Mouse (Mus musculus): Measurements from ENCODE around the gene Nudt16l1.
A peak's percentile ranks its signal among the peaks of the same experiment; 100 is the strongest.

Nudt16l1 gene

GRCm38 (mm10) chr16:4913783-4914735 lies 24.5 kb upstream of the Nudt16l1 start:
- peak; percentile 70 for DNase-seq (ENCODE audit: low spot score)

GRCm38 (mm10) chr16:4915931-4916330 lies 22.6 kb upstream of the Nudt16l1 start:
- DNase-seq (ENCODE audit: low spot score), result no peak

- DNase-seq (ENCODE audit: low spot score), result no peak
Observed at GRCm38 (mm10) chr16:4916608-4917007, 22.0 kb upstream of the Nudt16l1 start.

GRCm38 (mm10) chr16:4920556-4920955 lies 18.0 kb upstream of the Nudt16l1 start:
- DNase-seq (ENCODE audit: low spot score), result no peak

GRCm38 (mm10) chr16:4922481-4922880 lies 16.1 kb upstream of the Nudt16l1 start:
- DNase-seq (ENCODE audit: low spot score), result no peak

- DNase-seq (ENCODE audit: low spot score), result no peak
Observed at GRCm38 (mm10) chr16:4923996-4924395, 14.6 kb upstream of the Nudt16l1 start.

- no peak for DNase-seq (ENCODE audit: low spot score)
Observed at GRCm38 (mm10) chr16:4927967-4928366, 10.6 kb upstream of the Nudt16l1 start.

GRCm38 (mm10) chr16:4928474-4928873 lies 10.1 kb upstream of the Nudt16l1 start:
- no peak for DNase-seq (ENCODE audit: low spot score)

- DNase-seq (ENCODE audit: low spot score), result peak; percentile 51
Observed at GRCm38 (mm10) chr16:4932429-4932828, 6.1 kb upstream of the Nudt16l1 start.

GRCm38 (mm10) chr16:4935430-4935829 lies 3.1 kb upstream of the Nudt16l1 start:
- DNase-seq (ENCODE audit: low spot score), result no peak

- no peak for DNase-seq (ENCODE audit: low spot score)
Observed at GRCm38 (mm10) chr16:4935931-4936703, 2.4 kb upstream of the Nudt16l1 start.

GRCm38 (mm10) chr16:4937351-4938190 lies 990 bp upstream of the Nudt16l1 start:
- no peak for DNase-seq (ENCODE audit: low spot score)

- peak; percentile 95 for DNase-seq (ENCODE audit: low spot score)
Observed at GRCm38 (mm10) chr16:4938989-4939388, 428 bp downstream of the Nudt16l1 start.

- peak; percentile 39 for DNase-seq (ENCODE audit: low spot score)
Observed at GRCm38 (mm10) chr16:4939412-4939811, 851 bp downstream of the Nudt16l1 start.

GRCm38 (mm10) chr16:4940311-4940850 lies 1.8 kb downstream of the Nudt16l1 start:
- DNase-seq (ENCODE audit: low spot score), result no peak

- DNase-seq (ENCODE audit: low spot score), result no peak
Observed at GRCm38 (mm10) chr16:4941016-4941415, 2.5 kb downstream of the Nudt16l1 start.

- no peak for DNase-seq (ENCODE audit: low spot score)
Observed at GRCm38 (mm10) chr16:4942868-4943267, 4.3 kb downstream of the Nudt16l1 start.

GRCm38 (mm10) chr16:4943431-4943830 lies 4.9 kb downstream of the Nudt16l1 start:
- DNase-seq (ENCODE audit: low spot score), result no peak

GRCm38 (mm10) chr16:4945415-4945814 lies 6.9 kb downstream of the Nudt16l1 start:
- no peak for DNase-seq (ENCODE audit: low spot score)

- no peak for DNase-seq (ENCODE audit: low spot score)
Observed at GRCm38 (mm10) chr16:4946155-4946554, 7.6 kb downstream of the Nudt16l1 start.

GRCm38 (mm10) chr16:4947378-4947777 lies 8.8 kb downstream of the Nudt16l1 start:
- no peak for DNase-seq (ENCODE audit: low spot score)

- DNase-seq (ENCODE audit: low spot score), result no peak
Observed at GRCm38 (mm10) chr16:4956609-4957008, 18.0 kb downstream of the Nudt16l1 start.
